Mouse (Mus musculus): Measurements from ENCODE around the gene Ttc39a.

DNA sequence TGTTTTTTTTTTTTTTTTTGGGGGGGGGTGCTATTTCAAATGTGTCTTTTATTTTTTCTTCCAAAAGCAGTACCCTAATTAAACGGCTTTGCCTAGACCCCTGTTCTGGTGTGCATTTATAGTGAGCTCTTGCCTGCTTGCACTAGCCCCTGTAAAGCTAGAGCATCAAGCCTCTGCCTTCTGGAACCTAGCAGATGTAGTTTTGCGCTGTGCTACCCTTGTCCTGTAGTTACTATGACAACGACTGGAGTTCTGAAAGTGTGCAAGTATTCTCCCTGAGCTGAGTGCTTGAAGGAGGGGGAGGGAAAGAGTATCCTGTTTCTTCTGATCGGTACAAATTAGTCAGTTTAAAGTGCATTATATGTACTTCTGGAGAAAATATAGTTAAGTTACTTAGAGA lies 20.8 kb upstream of the Ttc39a start:
- TF ChIP-seq POLR2A (IDR thresholded peaks at IDR 0.05; ENCODE audit: insufficient read length, low read depth): no peak
- TF ChIP-seq MAX (IDR thresholded peaks at IDR 0.05; ENCODE audit: low read depth): no peak
- no peak for TF ChIP-seq E2F4 (IDR thresholded peaks at IDR 0.05; ENCODE audit: insufficient read depth)
- no peak for TF ChIP-seq USF1 (IDR thresholded peaks at IDR 0.05; ENCODE audit: low read depth)
- TF ChIP-seq REST (IDR thresholded peaks at IDR 0.05; ENCODE audit: insufficient read depth, insufficient read length): no peak
- no peak for TF ChIP-seq POLR2AphosphoS2 (IDR thresholded peaks at IDR 0.05; ENCODE audit: insufficient read length, low read depth)
- TF ChIP-seq SRF (IDR thresholded peaks at IDR 0.05; ENCODE audit: control insufficient read depth, insufficient read length, low read depth): no peak
